26 mouse cellular contexts compared by ENCODE assay signal in the genomic region with DNA sequence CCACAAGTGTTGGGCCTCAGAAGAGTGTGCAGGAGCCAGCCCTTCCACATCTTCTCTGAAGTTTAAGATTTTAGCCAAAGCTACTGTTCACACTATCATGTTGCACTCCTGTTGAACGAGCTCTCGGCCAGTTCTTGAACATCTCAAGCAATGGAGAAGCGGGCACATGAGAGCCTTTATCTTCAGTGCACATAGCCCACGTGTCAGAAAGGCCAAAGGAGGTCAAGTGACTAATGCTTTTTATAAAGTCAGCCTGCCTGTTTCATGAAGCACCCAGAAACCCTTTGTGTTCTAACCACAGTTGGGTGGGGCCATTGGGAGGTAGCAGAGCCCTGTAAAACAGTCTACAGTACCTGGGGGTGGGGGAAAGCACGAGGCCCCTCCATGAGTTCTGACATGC. TPM values are rescaled to one million over a fixed set of nuclear protein-coding genes. Genes with fewer than 3 reads are reported as not detected.
DNase-seq lines count a peak whose midpoint lies in the region; ATAC-seq and TF ChIP-seq lines count a peak whose summit lies in the region.
"Had no signal": no experiment of that assay in that cellular context is flagged by ENCODE, and none has a peak within 500 bp of the region (broad histone marks: within the 10 kb centered on the region; RNA-seq: fewer than 3 reads in every experiment).

No protein-coding gene starts in this region.

- H3K4me3 ChIP-seq in heart, embryonic 12.5 days: no peak overlapping the region
- H3K4me3 ChIP-seq in C2C12 (ENCODE audit: insufficient read depth, poor library complexity, severe bottlenecking): no peak overlapping the region
- H3K4me3 ChIP-seq: embryonic facial prominence, embryonic 13.5 days; forebrain, embryonic 15.5 days; hindbrain, embryonic 13.5 days; left cerebral cortex, adult 2 months; liver, embryonic 13.5 days; midbrain, embryonic 10.5 days; stomach, embryonic 15.5 days had no signal

- H3K27me3 ChIP-seq in heart, embryonic 12.5 days (replicated peaks): no peaks in the 10 kb centered on the region
- no peaks in the 10 kb centered on the region for H3K27me3 ChIP-seq in C2C12 (ENCODE audit: control insufficient read depth, insufficient read depth, insufficient read length)
- H3K27me3 ChIP-seq: embryonic facial prominence, embryonic 13.5 days; forebrain, embryonic 15.5 days; hindbrain, embryonic 13.5 days; liver, embryonic 13.5 days; Patski; stomach, embryonic 15.5 days had no signal

- peaks cover 68% of the 10 kb centered on the region for H3K4me1 ChIP-seq in heart, embryonic 12.5 days (replicated peaks)
- H3K4me1 ChIP-seq: liver, embryonic 13.5 days had no signal

- peaks cover 3% of the 10 kb centered on the region for H3K36me3 ChIP-seq in heart, embryonic 12.5 days
- H3K36me3 ChIP-seq in C2C12 (ENCODE audit: control insufficient read depth, insufficient read depth): peaks cover 14% of the 10 kb centered on the region
- H3K36me3 ChIP-seq: forebrain, embryonic 15.5 days; hindbrain, embryonic 13.5 days; liver, embryonic 13.5 days had no signal

- H3K9me3 ChIP-seq in heart, embryonic 12.5 days (replicated peaks): peaks cover 3% of the 10 kb centered on the region
- H3K9me3 ChIP-seq: forebrain, embryonic 15.5 days; hindbrain, embryonic 13.5 days; liver, embryonic 13.5 days; stomach, embryonic 15.5 days had no signal

- no peak overlapping the region for H3ac ChIP-seq in C2C12 (ENCODE audit: control insufficient read depth, insufficient read length, low read depth)

- peaks cover 48% of the 10 kb centered on the region for H3K79me3 ChIP-seq in C2C12 (ENCODE audit: low read depth)

- no peak overlapping the region for H3K9ac ChIP-seq in heart, embryonic 12.5 days
- H3K9ac ChIP-seq: embryonic facial prominence, embryonic 13.5 days; forebrain, embryonic 15.5 days; hindbrain, embryonic 13.5 days; liver, embryonic 13.5 days; stomach, embryonic 15.5 days had no signal

- 27% methylated on average over 5 of the region's 5 CpGs for WGBS in heart, embryonic 12.5 days

- DNase-seq in heart, adult 18-20 months: no peak
- DNase-seq in 3T3-L1 (ENCODE audit: low read depth, low spot score): peak; percentile 57
- DNase-seq in lung, postnatal 25 days (ENCODE audit: low spot score): peak; percentile 75
- DNase-seq in spleen, postnatal 4 days (ENCODE audit: low spot score in 2 of 2): no peak
- DNase-seq in embryo, embryonic 10 days (ENCODE audit: low spot score): no peak
- DNase-seq: adrenal gland, postnatal 25 days; cerebellum, adult 11 months; cerebellum, postnatal 10 days; gastrocnemius, postnatal 36 days; kidney, adult 9 months; liver, embryonic 13.5 days; right cerebral cortex, postnatal 25 days; thymus, adult 2 months had no signal

- ATAC-seq in heart, embryonic 12.5 days (ENCODE audit: insufficient number of reproducible peaks, low FRiP score): no peak
- ATAC-seq: activated CD4-positive, CD25-positive, alpha-beta regulatory T cell, adult 4 months; CD4-positive, CD25-positive, alpha-beta regulatory T cell, adult 4 months; forebrain, embryonic 15.5 days; inflammation-experienced regulatory T-cells, adult 6 months had no signal

- peak overlapping the region; percentile 91 for H3K27ac ChIP-seq in heart, embryonic 12.5 days (ENCODE audit: poor library complexity, severe bottlenecking)
- H3K27ac ChIP-seq: forebrain, embryonic 15.5 days; hindbrain, embryonic 13.5 days; left cerebral cortex, adult 2 months; liver, embryonic 13.5 days; macrophage; midbrain, embryonic 10.5 days had no signal

- no peak for TF ChIP-seq CTCF in C2C12 (IDR thresholded peaks at IDR 0.05; ENCODE audit: control insufficient read depth, insufficient read depth, insufficient read length)

- no peak overlapping the region for H3K4me2 ChIP-seq in heart, embryonic 12.5 days
- H3K4me2 ChIP-seq: embryonic facial prominence, embryonic 13.5 days; forebrain, embryonic 15.5 days; hindbrain, embryonic 13.5 days; liver, embryonic 13.5 days; stomach, embryonic 15.5 days had no signal

- H3K79me2 ChIP-seq in C2C12 (ENCODE audit: control insufficient read depth, insufficient read depth): peaks cover 91% of the 10 kb centered on the region

TF ChIP-seq in C2C12, 6 proteins besides CTCF, POLR2A, EP300 and RAD21:
- no peak for TF ChIP-seq MYOD1 (IDR thresholded peaks at IDR 0.05; ENCODE audit: control insufficient read depth, insufficient read length, low read depth)
- peak; percentile 91 for TF ChIP-seq MAX (IDR thresholded peaks at IDR 0.05)
- no peak for TF ChIP-seq MYOG (IDR thresholded peaks at IDR 0.05; ENCODE audit: control insufficient read depth, extremely low read depth, insufficient read length)
- TF ChIP-seq FOSL1 (IDR thresholded peaks at IDR 0.05; ENCODE audit: insufficient read depth, low read length, poor library complexity, severe bottlenecking): peak; percentile 29
- peak; percentile 86 for TF ChIP-seq USF1 (IDR thresholded peaks at IDR 0.05; ENCODE audit: low read depth)

RNA-seq across cellular contexts. Expression of gene Sh3bp4, which starts 52.2 kb away (rescaled TPM):
- 25.8 and 28.1 TPM in 2 replicates for polyA plus RNA-seq in heart, embryonic 12.5 days (2016; fragmentation: Nextera tagmentation; extraction: Ambion mirVana)
- 10 to 100 TPM; 11.2 TPM for total RNA-seq in heart, adult 18-20 months (2021)
- 24.0 TPM for polyA plus RNA-seq in C2C12 (2012; fragmentation: generic; extraction: Trizol)

Comparison
In these comparisons a context has a peak if more than half of its experiments do, and no peak if none do; other contexts are left out.
1. DNase-seq: peak in 3T3-L1 (single experiment) and lung, postnatal 25 days (single experiment); none in heart, adult 18-20 months (0 of 2), spleen, postnatal 4 days (0 of 2) and embryo, embryonic 10 days (single experiment).